Mouse (Mus musculus) CH12.LX (cell line): ENCODE measurements around the gene Etnk2. TPM values are rescaled to one million over a fixed set of nuclear protein-coding genes. Genes with fewer than 3 reads are reported as not detected.

Experiments
- DNase-seq: peaks from one replicate; pipeline ENCODE4 v3.0.0-alpha.2; 2013; ENCODE audit errors: extremely low read depth
- H3K27ac ChIP-seq: 2 replicates; pipeline ENCODE4 v1.5.1; 2012; ENCODE audit warnings: low read depth, mild to moderate bottlenecking, control low read depth, moderate library complexity; ENCODE audit not compliant: insufficient read depth
- H3K27me3 ChIP-seq: replicated peaks from 2 replicates; pipeline ENCODE3; 2012; ENCODE audit warnings: inconsistent platforms
- H3K36me3 ChIP-seq, 2 experiments: replicated peaks in 1 of 2; 2 replicates each; pipeline versions ENCODE3 to v1.6.1; 2012; ENCODE audit warnings: inconsistent platforms in 1 of 2, low read length in 1 of 2, mild to moderate bottlenecking in 1 of 2, mixed read lengths in 1 of 2, moderate library complexity in 1 of 2; ENCODE audit not compliant: control insufficient read depth in 1 of 2, insufficient read depth in 1 of 2
- H3K4me1 ChIP-seq, 2 experiments: 2 replicates each; pipeline ENCODE4 v1.6.1; 2012; ENCODE audit warnings: inconsistent platforms in 1 of 2, moderate library complexity in 1 of 2; ENCODE audit not compliant: insufficient read depth in 2 of 2, control insufficient read depth in 1 of 2
- H3K4me2 ChIP-seq: 2 replicates; pipeline ENCODE4 v1.6.1; 2012; ENCODE audit warnings: low read depth, mild to moderate bottlenecking, control low read depth; ENCODE audit not compliant: poor library complexity, insufficient read depth, severe bottlenecking
- H3K4me3 ChIP-seq, 3 experiments: fragments of 150-350 bp in 1 of 3; sonication (generic) in 1 of 3; replicated peaks in 1 of 3; 2 replicates each; pipeline versions ENCODE3 to v1.5.1; 2011 to 2012; ENCODE audit warnings: low read depth in 2 of 3, low read length in 2 of 3, mild to moderate bottlenecking in 2 of 3, moderate library complexity in 2 of 3, control low read depth in 1 of 3, improper control_type of control experiment in 1 of 3, inconsistent platforms in 1 of 3, mixed read lengths in 1 of 3; ENCODE audit not compliant: poor library complexity in 1 of 3
- H3K79me2 ChIP-seq: replicated peaks from 2 replicates; pipeline ENCODE4 v1.6.1; 2012; ENCODE audit warnings: mild to moderate bottlenecking, moderate library complexity; ENCODE audit not compliant: control insufficient read depth, poor library complexity, insufficient read depth, severe bottlenecking; ENCODE audit errors: extremely low read depth
- H3K9ac ChIP-seq: 2 replicates; pipeline ENCODE4 v1.6.1; 2012; ENCODE audit warnings: low read depth, mild to moderate bottlenecking, control low read depth, moderate library complexity; ENCODE audit not compliant: insufficient read depth
- H3K9me3 ChIP-seq: replicated peaks from 2 replicates; pipeline ENCODE3; 2012; ENCODE audit warnings: low read length, inconsistent platforms, mixed read lengths
- CHD1 ChIP-seq: IDR thresholded peaks from 2 replicates; pipeline ENCODE4 v1.6.1; 2012; ENCODE audit warnings: low read depth, low read length, improper control_type of control experiment, inconsistent platforms
- CHD2 ChIP-seq: IDR thresholded peaks from 2 replicates; pipeline ENCODE4 v1.6.1; 2011; ENCODE audit warnings: low read length, improper control_type of control experiment
- HCFC1 ChIP-seq: IDR thresholded peaks from 2 replicates; pipeline ENCODE4 v1.6.1; 2012; ENCODE audit warnings: low read depth, mild to moderate bottlenecking, inconsistent platforms, low read length, improper control_type of control experiment
- JUN ChIP-seq: IDR thresholded peaks from 2 replicates; pipeline ENCODE4 v1.6.1; 2011; ENCODE audit warnings: low read depth, mild to moderate bottlenecking, low read length, improper control_type of control experiment, moderate library complexity; ENCODE audit not compliant: insufficient read depth
- JUND ChIP-seq: conservative IDR thresholded peaks from 2 replicates; pipeline ENCODE4 v1.6.1; 2011; ENCODE audit warnings: low read depth, low read length, improper control_type of control experiment
- KAT2A ChIP-seq: IDR thresholded peaks from 2 replicates; pipeline ENCODE4 v1.6.1; 2012; ENCODE audit warnings: low read length, improper control_type of control experiment, inconsistent platforms; ENCODE audit not compliant: insufficient replicate concordance
- MAFK ChIP-seq: IDR thresholded peaks from 2 replicates; pipeline ENCODE4 v1.6.1; 2011; ENCODE audit warnings: low read length, improper control_type of control experiment; ENCODE audit not compliant: insufficient replicate concordance
- MXI1 ChIP-seq: IDR thresholded peaks from 2 replicates; pipeline ENCODE4 v1.6.1; 2011; ENCODE audit warnings: mild to moderate bottlenecking, low read depth, low read length, improper control_type of control experiment
- NELFE ChIP-seq: IDR thresholded peaks from 2 replicates; pipeline ENCODE4 v1.6.1; 2011; ENCODE audit warnings: low read depth, low read length, improper control_type of control experiment
- NRF1 ChIP-seq: IDR thresholded peaks from 2 replicates; pipeline ENCODE4 v1.6.1; 2014; ENCODE audit warnings: low read depth, mild to moderate bottlenecking, inconsistent platforms, low read length, improper control_type of control experiment, moderate library complexity
- POLR2A ChIP-seq: IDR thresholded peaks from 2 replicates; pipeline ENCODE4 v1.6.1; 2011; ENCODE audit warnings: low read depth, mild to moderate bottlenecking, improper control_type of control experiment, low read length
- POLR2AphosphoS2 ChIP-seq: IDR thresholded peaks from 2 replicates; pipeline ENCODE4 v1.6.1; 2011; ENCODE audit warnings: low read depth, low read length, improper control_type of control experiment
- RAD21 ChIP-seq: IDR thresholded peaks from 2 replicates; pipeline ENCODE4 v1.6.1; 2011; ENCODE audit warnings: low read depth, mild to moderate bottlenecking, low read length, improper control_type of control experiment, moderate library complexity
- RCOR1 ChIP-seq: conservative IDR thresholded peaks from 2 replicates; pipeline ENCODE4 v1.6.1; 2012; ENCODE audit warnings: low read depth, mild to moderate bottlenecking, inconsistent platforms, low read length, improper control_type of control experiment
- SIN3A ChIP-seq: IDR thresholded peaks from 2 replicates; pipeline ENCODE4 v1.6.1; 2012; ENCODE audit warnings: low read length, improper control_type of control experiment, inconsistent platforms
- SMC3 ChIP-seq: IDR thresholded peaks from 2 replicates; pipeline ENCODE4 v1.6.1; 2011; ENCODE audit warnings: low read depth, low read length, improper control_type of control experiment
- TCF12 ChIP-seq: IDR thresholded peaks from 2 replicates; pipeline ENCODE4 v1.6.1; 2014; ENCODE audit warnings: low read depth, mild to moderate bottlenecking, inconsistent platforms, low read length, improper control_type of control experiment
- UBTF ChIP-seq: IDR thresholded peaks from 2 replicates; pipeline ENCODE4 v1.6.1; 2012; ENCODE audit warnings: low read depth, mild to moderate bottlenecking, inconsistent platforms, low read length, improper control_type of control experiment, moderate library complexity
- ZMIZ1 ChIP-seq: IDR thresholded peaks from 2 replicates; pipeline ENCODE4 v1.6.1; 2012; ENCODE audit warnings: low read depth, mild to moderate bottlenecking, inconsistent platforms, low read length, improper control_type of control experiment
- ZNF384 ChIP-seq: IDR thresholded peaks from 2 replicates; pipeline ENCODE4 v1.6.1; 2012; ENCODE audit warnings: low read depth, low read length, improper control_type of control experiment, inconsistent platforms
- dilution Hi-C: fragments of 300-500 bp; cut with MboI; formaldehyde crosslinking; loops from 2 replicates; pipeline ENCODE4 v1.14.3; 2020; ENCODE audit warnings: low sequenced_read_pairs; ENCODE audit not compliant: extremely low pct_unique_long_range_greater_than_20kb, extremely low pct_ligation_motif_present
- in situ Hi-C: fragments of 300-500 bp; cut with MboI; formaldehyde crosslinking; loops from 3 replicates; pipeline ENCODE4 v1.14.3; 2019; ENCODE audit warnings: low sequenced_read_pairs, low pct_ligation_motif_present, low pct_unique_long_range_greater_than_20kb, mixed read lengths
- polyA plus RNA-seq: library from polyadenylated mRNA; unstranded; fragments of >175 nt; gene quantifications from 2 replicates; pipeline ENCODE4 v1.2.1, GENCODE M21; 2012; ENCODE audit warnings: low read depth; ENCODE audit not compliant: insufficient read length
- total RNA-seq, 2 experiments: library from RNA; depleted of rRNA; stranded (reverse); fragments of 300-350 nt in 1 of 2; fragments of >200 nt in 1 of 2; gene quantifications; 2 replicates each; pipeline ENCODE4 v1.2.3; 2012 to 2014

Gene Etnk2
- total and polyA plus RNA-seq, 3 experiments, result 0.30 TPM; not detected in 2

GRCm38 (mm10) chr1:133419178-133419834, 55.9 kb downstream of the Etnk2 start:
- no peak overlapping the region for H3K9ac ChIP-seq
- H3K27ac ChIP-seq, result no peak overlapping the region
- peaks cover 5 to 16% of the 10 kb centered on the region in 2 experiments; a peak in 3 of 4 replicates for H3K4me1 ChIP-seq
- H3K4me3 ChIP-seq, result no peak overlapping the region
- H3K27me3 ChIP-seq, result peaks cover 49% of the 10 kb centered on the region
- in situ Hi-C loops, result no loop called here
- no peaks in the 10 kb centered on the region for H3K36me3 ChIP-seq
- H3K9me3 ChIP-seq, result peaks cover 9% of the 10 kb centered on the region
- no peaks in the 10 kb centered on the region for H3K79me2 ChIP-seq
- DNase-seq, result no peak
- dilution Hi-C loops, result no loop called here
- no peak overlapping the region for H3K4me2 ChIP-seq
- TF ChIP-seq RAD21 (no peak), ZNF384 (no peak), KAT2A (no peak), NELFE (no peak), MAFK (no peak), ZMIZ1 (no peak), JUND (no peak), RCOR1 (no peak), SIN3A (no peak), CHD2 (no peak), UBTF (no peak), MXI1 (no peak), NRF1 (no peak), POLR2A (no peak), TCF12 (no peak), JUN (no peak)

DNA sequence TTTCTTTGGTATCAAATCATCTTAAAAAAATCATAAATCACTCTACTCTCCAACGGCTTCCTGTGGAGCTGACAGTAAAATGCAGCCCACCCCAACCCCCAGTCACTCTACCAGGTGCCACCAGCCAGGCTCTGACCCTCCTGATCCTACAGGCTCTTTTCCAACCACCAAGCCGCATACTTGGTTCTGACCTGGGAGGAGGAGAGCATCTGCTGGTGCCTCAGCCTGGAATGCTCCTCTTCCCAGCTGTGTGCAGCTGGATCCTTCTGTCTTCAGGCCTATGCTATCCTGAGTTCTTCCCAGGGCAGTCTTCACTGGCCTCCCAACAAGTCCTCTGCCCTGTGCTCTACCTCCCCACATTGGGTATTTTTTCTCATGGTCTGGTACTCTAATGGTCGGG, 57.1 kb downstream of the Etnk2 start:
- H3K79me2 ChIP-seq, result no peaks in the 10 kb centered on the region
- TF ChIP-seq CHD2, result no peak
- TF ChIP-seq HCFC1, result no peak
- no peak for TF ChIP-seq SMC3
- no peak for TF ChIP-seq CHD1
- no peak for TF ChIP-seq KAT2A
- no peak for TF ChIP-seq POLR2AphosphoS2
- DNase-seq, result no peak
- in situ Hi-C loops (no loop called here), dilution Hi-C loops (no loop called here)
- H3K9me3 ChIP-seq, result peaks cover 9% of the 10 kb centered on the region
- no peak overlapping the region for H3K27ac ChIP-seq
- no peak overlapping the region for H3K9ac ChIP-seq
- H3K4me3 ChIP-seq, result no peak overlapping the region
- H3K4me2 ChIP-seq, result no peak overlapping the region
- H3K4me1 ChIP-seq, result peaks cover 5 to 16% of the 10 kb centered on the region in 2 experiments; a peak in 3 of 4 replicates
- no peaks in the 10 kb centered on the region for H3K36me3 ChIP-seq
- peaks cover 49% of the 10 kb centered on the region for H3K27me3 ChIP-seq
